Mouse (Mus musculus) small intestine, adult 2 months (tissue): ENCODE results near the gene Itprid1.

ENCODE experiments used
- CTCF ChIP-seq: fragments of 200-500 bp; IDR thresholded peaks from 2 replicates; pipeline ENCODE4 v1.5.1; 2012; ENCODE audit warnings: low read depth, mild to moderate bottlenecking, control low read depth, inconsistent platforms, low read length, moderate library complexity, mixed read lengths; ENCODE audit not compliant: insufficient replicate concordance, insufficient read length; ENCODE audit errors: extremely low read depth
- POLR2A ChIP-seq: fragments of 200-500 bp; IDR thresholded peaks from 2 replicates; pipeline ENCODE4 v1.6.1; 2012; ENCODE audit warnings: low read depth, mild to moderate bottlenecking, control low read depth, inconsistent platforms, low read length, moderate library complexity

- TF ChIP-seq POLR2A (no peak), CTCF (no peak)
Observed at GRCm38 (mm10) chr6:55802686-55803085, 34.0 kb upstream of the Itprid1 start.
